Mouse (Mus musculus): ENCODE measurements around the gene Mroh3.

The Mroh3 gene

DNA sequence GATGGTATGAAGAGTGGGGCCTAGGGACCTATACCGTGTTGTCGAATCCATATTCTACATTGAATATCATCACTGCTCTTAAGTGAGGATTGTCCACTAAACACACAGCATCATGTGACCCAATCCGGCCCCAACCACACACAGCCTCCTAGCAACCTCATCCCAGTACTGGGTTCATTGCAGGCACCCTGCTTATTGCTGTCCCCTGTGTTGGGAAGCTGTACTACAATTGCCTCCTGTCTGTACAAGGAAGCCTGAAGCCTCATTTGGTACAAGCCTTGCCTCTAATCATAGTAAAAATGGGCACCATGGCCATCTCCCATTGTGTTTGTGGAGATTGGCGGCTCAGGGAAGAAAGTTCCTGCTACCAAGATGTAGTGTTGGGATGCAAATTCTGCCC is 56.3 kb downstream of the Mroh3 start:
- DNase-seq = no peak

GRCm38 (mm10) chr1:136151371-136151770 is 61.3 kb downstream of the Mroh3 start:
- no peak for DNase-seq

DNA sequence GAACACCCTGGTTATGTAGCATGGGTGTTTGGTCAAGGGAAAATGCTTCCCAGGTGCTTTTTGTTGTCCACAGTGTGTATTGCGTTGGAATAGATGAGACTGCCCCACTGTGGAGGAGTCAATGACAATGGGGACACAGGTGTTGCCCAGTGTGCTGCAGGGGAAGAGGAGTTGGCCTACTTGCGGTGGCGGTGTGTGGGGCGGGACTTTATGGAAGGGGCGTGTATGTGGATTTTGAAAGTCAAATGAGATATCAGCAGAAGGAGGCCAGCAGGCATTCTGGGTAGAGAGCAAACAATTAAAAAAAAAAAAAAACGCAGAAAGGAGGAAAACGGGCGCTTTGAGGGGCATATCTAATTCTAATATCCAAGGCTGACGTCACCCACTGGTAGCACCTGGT is 62.9 kb downstream of the Mroh3 start:
- DNase-seq = no peak

- DNase-seq = peak; percentile 77
These were observed 69.1 kb downstream of the Mroh3 start for GRCm38 (mm10) chr1:136143514-136143913.

DNA sequence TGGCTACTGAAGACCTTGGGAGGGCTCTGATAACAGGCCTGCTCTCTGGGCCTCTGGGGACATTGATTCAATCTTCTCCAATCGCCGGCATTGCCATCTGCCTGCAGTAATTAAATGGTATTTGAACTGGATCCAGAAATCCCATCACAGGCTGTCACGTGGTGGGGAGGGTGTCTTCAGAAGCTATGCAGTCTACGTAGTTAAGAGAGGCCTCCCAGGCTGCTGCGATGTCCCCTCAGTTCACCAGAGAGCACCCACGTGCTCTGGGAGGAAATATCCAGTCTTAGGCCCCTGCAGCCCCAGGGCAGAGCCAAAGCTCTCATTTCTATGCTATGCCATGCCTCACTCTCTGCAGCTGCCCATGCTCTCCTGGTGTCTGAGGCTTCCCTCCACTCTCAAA is 70.3 kb downstream of the Mroh3 start:
- DNase-seq = no peak

GRCm38 (mm10) chr1:136141176-136141950 is 71.3 kb downstream of the Mroh3 start:
- no peak for DNase-seq

DNA sequence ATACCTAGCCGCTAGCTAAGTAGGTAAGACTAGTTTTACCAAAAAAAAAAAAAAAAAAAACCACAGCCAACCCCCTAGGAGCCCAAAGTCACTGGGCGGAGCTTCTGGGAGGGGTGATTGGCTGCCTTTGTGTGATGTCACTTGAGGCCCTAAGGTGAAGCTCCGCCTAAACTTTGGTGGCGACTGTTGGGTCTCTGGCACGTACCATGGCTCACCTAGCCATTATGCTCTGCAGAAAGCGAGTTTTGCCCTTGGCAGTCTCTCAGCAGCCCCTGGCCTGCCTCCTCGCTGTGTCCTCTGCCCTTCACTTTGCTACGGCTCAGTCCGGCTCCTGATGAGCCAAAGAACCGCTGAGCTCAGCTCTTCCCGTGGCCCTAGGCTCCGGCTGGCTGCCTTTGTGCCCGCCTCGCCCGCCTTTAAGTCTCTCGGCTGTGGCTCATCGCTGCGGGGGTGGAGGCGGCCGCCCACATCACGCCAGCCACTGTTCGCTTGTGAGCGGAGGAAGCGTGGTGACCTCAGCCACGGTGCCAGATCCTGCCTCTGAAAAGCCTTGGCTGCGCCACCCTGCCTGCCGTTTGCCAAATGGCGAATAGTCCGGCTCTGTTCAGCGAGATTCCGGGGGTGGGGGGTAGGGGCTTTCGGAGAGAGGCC is 72.5 kb downstream of the Mroh3 start:
- DNase-seq = peak; percentile 87

DNA sequence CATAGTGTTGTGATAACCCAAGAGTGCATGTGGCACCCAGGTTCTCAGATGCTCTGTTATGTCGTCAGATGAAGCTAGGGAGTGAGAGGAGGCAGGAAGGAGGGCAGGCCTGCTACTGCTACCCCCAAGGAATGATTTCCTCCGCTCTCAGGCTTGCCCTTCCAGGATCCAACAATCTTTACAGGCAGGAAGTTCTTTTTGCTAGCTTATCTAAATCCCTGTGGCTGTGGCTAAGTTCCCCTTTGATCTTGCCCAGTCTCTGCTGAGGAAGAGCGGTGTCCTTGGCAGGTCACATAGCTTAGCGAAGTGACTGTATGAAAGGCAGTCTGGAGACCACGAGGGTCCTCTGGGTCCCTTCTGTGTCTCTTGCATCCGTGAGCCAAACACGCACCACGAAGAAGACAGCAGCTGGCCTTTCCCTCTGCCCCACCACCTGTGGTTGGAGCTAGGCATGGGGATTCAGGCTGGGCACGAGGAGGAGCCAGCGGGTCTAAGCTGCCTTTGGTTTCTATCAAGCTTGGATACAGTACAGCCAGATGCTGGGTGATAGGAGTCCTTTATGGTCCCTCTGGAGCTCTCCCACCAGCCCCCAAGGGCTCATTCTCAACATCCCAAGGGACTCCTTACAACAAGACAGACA is 74.3 kb downstream of the Mroh3 start:
- no peak for DNase-seq

- no peak for DNase-seq
These were observed 75.1 kb downstream of the Mroh3 start for GRCm38 (mm10) chr1:136137575-136137974.

DNA sequence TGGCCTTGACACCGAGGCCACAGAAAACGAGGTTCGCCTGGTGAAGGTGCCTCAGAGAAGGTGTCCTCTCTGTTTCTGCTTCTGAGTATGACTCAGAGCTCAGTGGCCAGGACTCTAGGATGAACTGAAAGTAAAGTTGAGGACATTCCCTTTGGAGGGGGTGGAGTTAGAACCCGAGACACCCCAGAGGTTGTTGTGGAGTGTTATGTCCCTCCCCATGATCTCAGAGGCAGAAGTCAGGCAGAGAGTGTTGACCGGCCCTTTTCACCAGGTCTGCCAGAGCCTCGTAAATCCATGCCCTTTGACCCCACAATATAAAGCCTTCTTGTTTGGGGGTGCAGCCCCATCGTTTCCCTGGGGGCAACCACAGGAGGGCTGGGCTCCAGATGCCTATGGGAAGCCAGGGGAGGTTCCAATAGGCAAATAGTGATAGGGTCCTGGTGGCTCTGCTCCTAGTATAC is 75.5 kb downstream of the Mroh3 start:
- no peak for DNase-seq

GRCm38 (mm10) chr1:136136547-136136946 is 76.1 kb downstream of the Mroh3 start:
- DNase-seq = no peak

DNA sequence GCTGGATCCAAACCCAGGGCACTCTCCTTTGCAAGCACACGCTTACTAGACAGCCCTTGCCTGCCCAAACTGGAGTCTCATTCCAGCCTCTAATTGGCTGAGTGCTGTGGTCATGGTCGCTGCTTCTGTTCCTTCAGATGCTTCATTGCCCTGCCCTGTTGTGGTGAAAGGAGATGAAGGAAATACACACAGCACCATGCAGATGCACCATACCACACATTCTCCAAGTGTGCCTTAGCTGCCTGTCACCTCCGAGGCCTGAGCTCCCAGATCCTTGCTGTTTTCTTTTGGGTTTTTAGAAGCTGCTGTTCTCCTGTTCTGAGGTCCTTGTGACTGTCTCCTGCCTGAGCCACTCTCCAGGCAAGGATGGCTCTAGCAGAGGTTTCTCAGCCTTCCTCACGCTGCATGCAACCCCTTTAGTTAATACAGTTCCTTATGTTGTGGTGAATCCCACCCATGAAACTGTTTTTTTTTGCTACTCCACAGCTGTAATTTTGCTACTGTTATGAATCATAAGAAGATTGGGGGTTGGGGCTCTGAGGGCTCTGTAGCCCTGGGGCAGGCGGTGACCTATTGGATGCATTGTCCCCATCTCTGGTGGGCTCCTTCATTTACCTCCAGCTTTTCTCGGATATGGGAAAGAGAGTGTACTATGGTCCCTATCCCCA is 76.7 kb downstream of the Mroh3 start:
- DNase-seq = no peak

DNA sequence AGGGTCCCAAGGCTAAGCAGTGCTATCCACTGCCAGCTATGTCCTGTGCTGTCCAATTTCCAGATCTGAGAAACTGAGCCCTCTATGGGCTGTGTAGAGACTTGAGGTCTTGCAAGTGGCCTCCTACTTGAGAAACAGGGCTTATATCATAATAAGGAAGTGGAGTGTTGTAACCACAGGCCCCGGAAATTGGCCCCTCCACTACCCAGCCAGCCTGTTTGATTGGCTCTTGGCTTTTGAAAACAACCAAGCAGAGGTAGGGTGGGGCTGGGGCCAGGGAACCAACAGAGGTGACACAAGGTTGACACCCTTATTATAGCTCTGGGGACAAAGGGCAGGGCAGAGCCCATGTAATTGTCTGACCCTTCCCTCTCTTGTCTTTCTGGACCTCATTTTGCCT is 77.6 kb downstream of the Mroh3 start:
- DNase-seq = no peak

GRCm38 (mm10) chr1:136134547-136134946 is 78.1 kb downstream of the Mroh3 start:
- no peak for DNase-seq

- DNase-seq = no peak
These were observed 78.9 kb downstream of the Mroh3 start for GRCm38 (mm10) chr1:136133570-136134240.

GRCm38 (mm10) chr1:136132386-136133201 is 80.0 kb downstream of the Mroh3 start:
- no peak for DNase-seq

Data from right cerebral cortex, postnatal 25 days (tissue).